Mouse (Mus musculus) forebrain, embryonic 10.5 days (tissue): ENCODE measurements at regions not wholly inside any gene's neighbourhood (a gene's known extent, or its start where the extent isn't known, plus 50 kb on each side); places are given as distances from the start of the nearest gene placed in this dataset.

ENCODE experiments used
- DNase-seq: peaks from one replicate; pipeline ENCODE4 v3.0.0-alpha.2; 2017; ENCODE audit warnings: low spot score; ENCODE audit errors: extremely low spot score
- H3K27ac ChIP-seq: fragments of 300-500 bp; sonication (generic); 2 replicates; pipeline ENCODE4 v1.5.1; 2016; ENCODE audit warnings: mild to moderate bottlenecking
- H3K27me3 ChIP-seq: fragments of 300-500 bp; sonication (generic); 2 replicates; pipeline ENCODE4 v1.6.1; 2016; ENCODE audit warnings: mild to moderate bottlenecking; ENCODE audit not compliant: poor library complexity, severe bottlenecking
- H3K36me3 ChIP-seq: fragments of 300-500 bp; sonication (generic); replicated peaks from 2 replicates; pipeline ENCODE4 v1.6.1; 2016; ENCODE audit warnings: mild to moderate bottlenecking, moderate library complexity
- H3K4me1 ChIP-seq: fragments of 300-500 bp; sonication (generic); 2 replicates; pipeline ENCODE4 v1.6.1; 2016
- H3K4me3 ChIP-seq: fragments of 300-500 bp; sonication (generic); 2 replicates; pipeline ENCODE4 v1.5.1; 2016; ENCODE audit warnings: mild to moderate bottlenecking, moderate library complexity
- H3K9me3 ChIP-seq: fragments of 300-500 bp; sonication (generic); 2 replicates; pipeline ENCODE4 v1.6.1; 2016; ENCODE audit warnings: mild to moderate bottlenecking, moderate library complexity
- WGBS: fragments of 180-500 bp; shearing (Covaris S2); methylation state at CpG from one replicate; pipeline ENCODE4 v1.1.7; 2016; 5-methylcytosine and 5-hydroxymethylcytosine counted together

DNA sequence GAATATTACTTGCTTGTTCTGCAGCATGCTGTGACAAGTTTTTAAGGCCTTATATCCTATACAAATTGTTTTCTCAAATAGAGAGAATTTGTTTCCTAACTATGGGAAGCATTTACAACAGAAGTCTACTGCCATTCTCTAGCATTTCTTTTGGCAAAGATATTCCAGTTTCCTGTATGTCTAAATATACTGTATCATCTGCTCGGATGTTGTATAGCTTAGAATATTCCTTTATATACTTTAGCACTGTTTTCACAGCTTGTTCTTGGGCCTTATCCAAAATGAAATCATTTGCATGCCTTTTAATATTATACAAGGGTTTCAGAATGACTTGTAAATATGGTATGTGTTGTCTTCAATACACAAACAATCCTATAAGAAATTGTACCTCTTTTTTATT is 92.1 kb upstream of the Ins2 start:
- Histone ChIP-seq H3K9me3 (no peaks in the 10 kb centered on the region), H3K27me3 (no peaks in the 10 kb centered on the region), H3K4me3 (no peak overlapping the region), H3K36me3 (no peaks in the 10 kb centered on the region), H3K27ac (no peak overlapping the region), H3K4me1 (peaks cover 13% of the 10 kb centered on the region)
- no peak for DNase-seq
- 86% methylated on average over 1 of the region's 1 CpGs for WGBS

DNA sequence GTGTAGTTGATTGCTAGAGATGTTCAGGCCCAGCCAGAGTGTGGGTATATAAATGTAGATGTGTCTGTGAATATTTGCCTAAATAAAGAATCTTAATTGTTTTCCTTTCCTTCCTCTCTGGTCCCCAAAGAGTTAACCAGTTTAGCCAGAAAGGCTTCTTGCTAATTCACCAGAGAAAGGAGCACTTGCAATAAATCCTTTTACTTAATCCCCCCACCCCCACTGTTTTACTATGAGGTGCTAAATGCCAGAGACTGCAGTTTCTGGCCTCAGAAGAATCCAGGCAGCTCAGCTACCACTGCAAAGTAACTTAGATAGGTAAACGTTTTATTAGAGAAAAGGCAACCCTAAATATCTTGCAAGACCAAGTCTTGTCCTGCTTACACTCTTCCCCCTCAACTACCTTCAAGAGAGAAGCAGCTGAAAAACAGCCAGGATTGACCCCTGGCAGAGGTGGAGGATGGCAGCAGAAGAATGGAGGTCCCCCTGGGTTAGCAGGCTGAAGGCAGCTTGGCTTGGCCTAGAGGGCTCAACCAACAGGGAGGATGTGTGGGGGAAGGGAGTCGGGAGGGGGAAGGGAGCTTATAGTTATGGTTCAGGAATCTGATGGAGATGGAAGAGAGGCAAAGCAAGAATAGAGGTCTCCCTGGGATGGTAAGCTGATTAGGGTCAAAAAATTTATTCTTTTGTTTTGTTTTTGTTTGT is 87.9 kb upstream of the Ins2 start:
- Histone ChIP-seq H3K4me1 (peaks cover 13% of the 10 kb centered on the region), H3K27ac (peak overlapping the region; percentile 81), H3K27me3 (no peaks in the 10 kb centered on the region), H3K4me3 (peak overlapping the region; percentile 22; the same call in 1 of the 2 replicates), H3K9me3 (no peaks in the 10 kb centered on the region), H3K36me3 (no peaks in the 10 kb centered on the region)
- WGBS, result 18% methylated on average over 2 of the region's 2 CpGs
- DNase-seq, result peak; percentile 44

DNA sequence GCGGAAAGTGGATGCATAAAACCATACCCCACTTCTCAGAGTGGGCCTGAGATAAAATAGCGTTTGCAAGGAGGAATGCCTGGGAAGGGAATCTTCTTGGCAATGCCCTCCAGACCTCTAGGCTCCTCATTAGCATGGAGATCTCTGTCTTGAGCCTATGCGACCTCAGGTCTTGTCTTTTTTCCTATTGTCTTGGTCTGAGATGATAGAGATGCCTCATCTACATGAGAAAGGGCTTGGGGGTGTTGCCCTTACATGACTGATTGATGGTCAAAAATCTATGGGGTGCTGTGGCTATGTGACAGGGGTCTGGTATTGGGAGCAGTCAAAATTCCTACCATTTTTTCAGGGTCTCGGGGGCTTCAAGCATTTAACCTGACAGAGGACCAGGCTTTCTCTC is 67.5 kb upstream of the Ins2 start:
- H3K4me1 ChIP-seq, result no peaks in the 10 kb centered on the region
- DNase-seq, result no peak
- no peaks in the 10 kb centered on the region for H3K9me3 ChIP-seq
- no peaks in the 10 kb centered on the region for H3K27me3 ChIP-seq
- no peaks in the 10 kb centered on the region for H3K36me3 ChIP-seq
- no peak overlapping the region for H3K27ac ChIP-seq
- H3K4me3 ChIP-seq, result no peak overlapping the region
- WGBS, result 70% methylated on average over 4 of the region's 4 CpGs

DNA sequence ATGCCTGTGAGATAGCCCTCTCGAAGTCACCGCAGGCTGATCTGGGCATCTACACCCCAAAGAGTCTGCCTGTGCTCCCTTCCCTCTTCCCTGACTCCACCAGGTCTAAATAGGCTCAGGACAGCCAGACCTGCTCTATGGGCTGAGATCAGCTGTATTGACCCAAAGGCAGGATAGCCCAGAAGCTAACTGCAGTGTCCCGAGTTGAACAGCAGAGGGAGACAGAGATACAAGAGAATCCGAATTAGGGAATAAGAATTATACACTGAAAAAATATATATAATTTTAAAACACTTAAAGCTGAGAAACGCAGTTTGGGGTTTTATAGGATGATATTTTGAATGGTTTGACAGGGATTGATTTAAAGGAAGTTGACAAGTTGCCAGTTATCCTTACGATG is 56.2 kb upstream of the Ins2 start:
- Histone ChIP-seq H3K4me1 (0 out of 2 replicates have a peak, but pooled peaks cover 3% of the 10 kb centered on the region), H3K27ac (0 out of 2 replicates have a peak overlapping the region, but pooled peaks have one; percentile 35)
- 37% methylated on average over 6 of the region's 6 CpGs for WGBS

DNA sequence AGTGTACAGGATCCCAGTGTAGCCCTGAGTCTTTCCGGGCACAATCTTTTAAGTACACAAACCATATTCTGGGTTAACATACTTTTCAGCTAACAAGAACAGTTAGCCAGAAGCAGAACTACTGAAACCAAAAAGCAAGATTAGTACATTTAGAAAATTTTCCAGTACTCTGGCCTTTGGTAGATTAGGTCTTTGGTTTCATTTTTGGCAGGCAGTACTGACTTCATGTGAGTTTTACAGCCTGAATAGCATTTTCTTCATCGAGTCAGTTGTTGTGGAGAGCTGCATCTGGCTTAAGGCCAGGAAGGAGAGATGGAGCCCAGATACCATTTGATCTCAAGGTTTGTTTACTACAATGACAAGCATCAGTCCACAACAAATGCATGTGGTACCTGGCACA is 51.3 kb upstream of the Ins2 start:
- no peak overlapping the region for H3K4me3 ChIP-seq
- H3K27me3 ChIP-seq, result no peaks in the 10 kb centered on the region
- no peak overlapping the region; the same call in 1 of the 2 replicates for H3K27ac ChIP-seq
- 88% methylated on average over 2 of the region's 2 CpGs for WGBS
- H3K36me3 ChIP-seq, result no peaks in the 10 kb centered on the region
- no peak for DNase-seq
- H3K9me3 ChIP-seq, result no peaks in the 10 kb centered on the region
- peaks cover 35% of the 10 kb centered on the region for H3K4me1 ChIP-seq

More for the DNA sequence above, 56.2 kb upstream of the Ins2 start:
- no peak overlapping the region for H3K4me3 ChIP-seq
- H3K9me3 ChIP-seq, result no peaks in the 10 kb centered on the region
- H3K27me3 ChIP-seq, result no peaks in the 10 kb centered on the region
- H3K36me3 ChIP-seq, result no peaks in the 10 kb centered on the region
- peak; percentile 27 for DNase-seq
